Mouse (Mus musculus): Measurements from ENCODE around the gene Snx21.
A peak's percentile ranks its signal among the peaks of the same experiment; 100 is the strongest.

Gene Snx21

GRCm38 (mm10) chr2:164785481-164786387 lies at the start of gene Snx21:
TSS of gene Snx21 (plus strand) at chr2:164785823.
- peak; percentile 92 for DNase-seq

GRCm38 (mm10) chr2:164737377-164738090 lies 48.1 kb upstream of the Snx21 start:
- DNase-seq = no peak

GRCm38 (mm10) chr2:164739876-164740275 lies 45.7 kb upstream of the Snx21 start:
- no peak for DNase-seq

GRCm38 (mm10) chr2:164744987-164745386 lies 40.6 kb upstream of the Snx21 start:
- no peak for DNase-seq

GRCm38 (mm10) chr2:164745843-164746479 lies 39.7 kb upstream of the Snx21 start, which contains the start of the genes Wfdc3 and Dnttip1:
TSS of gene Wfdc3 (minus strand) at chr2:164745931.
TSS of gene Dnttip1 (plus strand) at chr2:164745983.
- peak; percentile 87 for DNase-seq

- no peak for DNase-seq
Observed at GRCm38 (mm10) chr2:164746693-164747092, 38.9 kb upstream of the Snx21 start.

- no peak for DNase-seq
Observed at GRCm38 (mm10) chr2:164748191-164748590, 37.4 kb upstream of the Snx21 start.

- DNase-seq = no peak
Observed at GRCm38 (mm10) chr2:164748991-164749390, 36.6 kb upstream of the Snx21 start.

- DNase-seq = no peak
Observed at GRCm38 (mm10) chr2:164752454-164752853, 33.2 kb upstream of the Snx21 start.

GRCm38 (mm10) chr2:164754105-164754504 lies 31.5 kb upstream of the Snx21 start:
- DNase-seq = no peak

GRCm38 (mm10) chr2:164754800-164755199 lies 30.8 kb upstream of the Snx21 start:
- no peak for DNase-seq

GRCm38 (mm10) chr2:164757841-164758240 lies 27.8 kb upstream of the Snx21 start:
- DNase-seq = no peak

GRCm38 (mm10) chr2:164758692-164759091 lies 26.9 kb upstream of the Snx21 start:
- no peak for DNase-seq

- no peak for DNase-seq
Observed at GRCm38 (mm10) chr2:164760059-164760833, 25.4 kb upstream of the Snx21 start.

GRCm38 (mm10) chr2:164761502-164761901 lies 24.1 kb upstream of the Snx21 start:
- DNase-seq = no peak

GRCm38 (mm10) chr2:164761971-164762370 lies 23.7 kb upstream of the Snx21 start:
- DNase-seq = no peak

- DNase-seq = no peak
Observed at GRCm38 (mm10) chr2:164762593-164762992, 23.0 kb upstream of the Snx21 start.

- DNase-seq = no peak
Observed at GRCm38 (mm10) chr2:164765841-164766240, 19.8 kb upstream of the Snx21 start.

- no peak for DNase-seq
Observed at GRCm38 (mm10) chr2:164767812-164768540, 17.6 kb upstream of the Snx21 start.

- DNase-seq = peak; percentile 97
Observed at GRCm38 (mm10) chr2:164769258-164770037, 16.2 kb upstream of the Snx21 start, which contains the start of gene Ube2c. TSS of gene Ube2c (plus strand) at chr2:164769898.

- no peak for DNase-seq
Observed at GRCm38 (mm10) chr2:164770279-164770678, 15.3 kb upstream of the Snx21 start.

Measured in cerebellum, adult 11 months (tissue).